Mouse (Mus musculus): ENCODE measurements around the gene Eps8. TPM values are rescaled to one million over a fixed set of nuclear protein-coding genes. Genes with fewer than 3 reads are reported as not detected.

The Eps8 gene
- total RNA-seq, 2 experiments from 2014 or later = 31.6 to 35.3 TPM

DNA sequence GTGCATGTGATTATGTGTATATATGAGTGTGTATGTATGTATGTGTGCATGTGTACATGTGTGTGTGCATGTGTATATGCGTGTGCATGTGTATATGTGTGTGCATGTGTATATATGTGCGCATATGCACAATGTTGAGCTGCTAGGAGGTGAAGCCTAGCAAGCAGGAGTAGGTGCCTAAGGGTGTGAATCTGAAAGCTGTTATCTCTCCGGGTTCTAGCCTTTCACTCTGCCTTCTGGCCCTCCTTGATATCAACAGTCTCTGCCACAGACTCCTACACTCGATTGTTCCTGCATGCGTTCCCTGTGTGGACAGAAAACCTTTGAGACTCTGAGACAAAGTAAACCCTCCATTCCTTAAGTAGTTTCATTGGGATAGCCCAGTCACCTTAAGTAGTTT lies 98.0 kb downstream of the Eps8 start:
- intact Hi-C loops (cut with DNase I) = no loop called here
- TF ChIP-seq CTCF (IDR thresholded peaks at IDR 0.05) = no peak
- H3K27ac ChIP-seq = no peak overlapping the region
- no peak overlapping the region for H3K4me3 ChIP-seq
- no peak for DNase-seq (ENCODE audit: extremely low spot score in 1 of 2, low spot score in 2 of 2)

DNA sequence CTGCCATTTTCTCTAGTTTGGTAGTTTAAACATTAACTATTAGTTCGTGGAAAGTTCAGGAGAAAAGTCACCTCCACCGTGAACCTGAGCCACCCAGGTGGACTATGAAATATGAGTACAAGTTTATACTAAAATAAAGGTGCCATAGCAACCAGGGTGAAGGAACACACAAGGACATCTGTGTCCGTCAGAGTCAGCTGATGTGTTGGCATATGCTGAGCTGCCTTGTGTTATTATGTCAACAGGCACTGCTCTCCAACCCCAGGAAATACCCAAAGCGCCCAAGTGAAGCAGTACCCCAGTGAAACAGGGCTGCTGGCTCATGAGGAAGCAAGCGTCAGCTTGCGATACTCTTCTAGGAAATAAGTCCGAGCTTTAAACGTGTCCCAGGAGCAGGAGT lies 104.5 kb downstream of the Eps8 start:
- Histone ChIP-seq H3K4me3 (no peak overlapping the region), H3K27ac (no peak overlapping the region)
- intact Hi-C loops (cut with DNase I) = no loop called here
- no peak for TF ChIP-seq CTCF (IDR thresholded peaks at IDR 0.05)
- no peak for DNase-seq (ENCODE audit: extremely low spot score in 1 of 2, low spot score in 2 of 2)

DNA sequence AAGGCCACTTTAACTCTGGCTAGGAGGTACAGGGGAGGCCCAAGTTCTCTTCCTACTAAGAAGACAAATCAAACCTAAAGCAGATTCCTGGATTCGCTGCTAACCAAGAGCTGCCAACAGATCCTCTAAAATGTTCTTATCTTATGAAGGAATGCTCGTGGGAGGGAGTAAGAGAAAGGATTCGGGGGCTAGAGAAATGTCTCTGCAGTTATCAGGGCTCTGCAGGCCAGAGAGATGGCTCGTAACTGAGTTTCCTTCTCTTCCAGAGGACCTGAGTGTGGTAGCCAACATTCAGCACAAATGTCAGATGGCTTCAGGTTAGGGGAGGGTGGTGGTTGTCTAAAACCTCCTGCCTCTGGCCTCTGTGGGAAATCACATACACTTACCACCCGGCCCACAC lies 106.1 kb downstream of the Eps8 start:
- H3K27ac ChIP-seq = no peak overlapping the region
- no peak overlapping the region for H3K4me3 ChIP-seq
- TF ChIP-seq CTCF (IDR thresholded peaks at IDR 0.05) = no peak
- intact Hi-C loops (cut with DNase I) = no loop called here
- no peak for DNase-seq (ENCODE audit: extremely low spot score in 1 of 2, low spot score in 2 of 2)

DNA sequence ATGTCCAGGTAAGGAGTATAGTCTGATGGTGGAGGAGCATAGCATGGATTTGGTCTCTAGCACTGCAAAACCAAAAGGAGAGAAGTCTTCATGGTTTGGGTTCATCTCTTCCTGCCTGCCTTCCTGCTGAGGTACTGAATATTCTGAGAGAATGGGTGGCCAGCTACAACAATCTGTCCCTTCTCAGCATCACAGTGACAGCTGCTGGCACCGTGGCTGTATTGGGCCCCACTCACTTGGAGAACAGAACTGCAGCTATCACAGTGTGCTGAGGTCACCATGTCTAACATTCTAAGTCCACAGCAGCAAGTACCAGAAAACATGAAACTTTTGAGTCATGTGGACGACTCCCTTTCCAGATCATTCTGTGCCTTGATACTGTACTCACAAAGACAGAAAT lies 107.1 kb downstream of the Eps8 start:
- no peak overlapping the region for H3K27ac ChIP-seq
- no peak for TF ChIP-seq CTCF (IDR thresholded peaks at IDR 0.05)
- DNase-seq (ENCODE audit: extremely low spot score in 1 of 2, low spot score in 2 of 2) = no peak
- intact Hi-C loops (cut with DNase I) = no loop called here
- H3K4me3 ChIP-seq = no peak overlapping the region

DNA sequence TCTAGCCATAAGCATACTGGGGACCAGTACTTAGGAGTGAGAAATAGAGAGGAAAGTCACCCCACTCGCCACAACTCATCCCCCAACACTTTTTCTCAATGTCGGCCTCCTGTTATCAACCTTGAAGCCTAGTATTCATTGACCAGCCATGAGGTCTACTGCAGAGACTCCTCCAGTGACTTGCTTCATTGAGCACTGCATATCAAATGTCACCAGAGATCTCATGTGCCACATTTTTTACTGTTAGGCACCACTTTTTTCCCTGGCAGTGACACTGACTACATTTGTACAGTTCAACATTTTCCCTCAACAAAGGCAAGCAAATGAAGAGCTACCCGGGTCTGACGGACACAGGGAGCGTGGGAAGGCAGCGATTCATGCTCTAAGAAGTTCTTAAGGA lies 108.6 kb downstream of the Eps8 start:
- no peak overlapping the region; the same call in 1 of the 2 replicates for H3K27ac ChIP-seq

DNA sequence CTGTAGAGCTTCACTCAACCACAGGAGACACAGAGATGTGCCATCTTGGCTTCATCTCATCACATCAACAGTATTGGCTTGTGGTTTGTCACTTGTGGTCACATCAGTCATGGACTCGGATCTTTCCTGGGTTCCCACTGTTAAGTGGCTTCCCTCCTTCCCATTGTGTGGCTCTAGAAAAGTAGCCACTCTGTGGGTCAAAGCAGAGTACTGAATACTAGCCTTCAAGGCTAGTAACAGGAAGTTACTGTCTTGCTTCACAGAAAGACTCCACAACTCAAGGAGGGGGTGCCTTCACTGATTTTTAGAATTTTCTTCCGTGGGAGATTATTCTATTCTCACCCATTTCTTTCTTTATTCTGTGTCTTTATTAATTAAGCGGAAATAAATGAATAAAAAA lies 109.3 kb downstream of the Eps8 start:
- no peak overlapping the region for H3K27ac ChIP-seq

More for the DNA sequence above, 108.6 kb downstream of the Eps8 start:
- no peak for TF ChIP-seq CTCF (IDR thresholded peaks at IDR 0.05)
- no peak for DNase-seq (ENCODE audit: extremely low spot score in 1 of 2, low spot score in 2 of 2)
- no peak overlapping the region for H3K4me3 ChIP-seq
- intact Hi-C loops (cut with DNase I) = no loop called here

DNA sequence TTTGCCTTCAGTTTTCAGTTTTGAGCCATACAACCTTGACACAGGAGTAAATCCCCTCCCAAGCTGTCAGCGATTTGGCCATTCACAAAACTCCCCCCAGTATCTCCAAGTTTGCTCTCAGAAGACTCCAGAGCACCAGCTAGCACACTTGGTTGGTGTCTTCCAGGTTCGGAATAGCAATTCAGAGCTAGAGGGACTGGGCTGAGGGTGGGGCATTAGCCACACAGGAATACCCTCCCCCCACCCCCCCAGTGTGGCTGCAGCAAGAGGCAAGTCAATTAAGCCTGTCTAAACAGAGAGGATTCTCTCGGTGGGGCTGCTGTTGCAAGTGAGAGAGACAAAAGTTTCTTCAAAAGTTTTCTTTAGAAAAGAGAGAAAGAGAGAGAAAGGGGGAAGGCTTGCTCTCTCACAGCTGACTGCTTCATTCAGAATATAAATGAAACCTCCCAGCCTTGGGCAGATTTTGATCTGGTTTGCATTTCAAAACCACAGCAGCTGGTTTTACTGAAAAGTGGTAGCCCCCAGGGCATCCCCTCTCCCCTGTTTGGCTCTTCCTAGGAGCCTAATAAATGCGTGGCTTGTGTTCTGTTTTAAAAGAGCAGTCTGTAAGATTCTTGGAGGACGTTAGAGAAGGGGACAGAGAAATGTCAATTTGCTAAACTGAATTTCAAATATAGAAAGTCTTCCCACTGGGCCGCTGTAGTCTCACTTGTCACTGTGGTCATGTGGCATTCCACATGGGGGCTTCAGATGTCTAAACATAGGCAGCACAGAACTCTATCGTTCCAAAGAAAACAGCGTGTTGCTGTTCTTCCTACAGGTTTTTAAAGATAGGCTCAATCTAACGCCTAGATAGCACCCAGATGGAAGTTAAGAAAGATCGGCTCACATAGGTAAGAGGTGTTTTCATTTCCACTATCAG lies 112.2 kb downstream of the Eps8 start:
- Histone ChIP-seq H3K27ac (no peak overlapping the region), H3K4me3 (no peak overlapping the region)
- no peak for DNase-seq (ENCODE audit: extremely low spot score in 1 of 2, low spot score in 2 of 2)
- intact Hi-C loops (cut with DNase I) = no loop called here
- TF ChIP-seq CTCF (IDR thresholded peaks at IDR 0.05) = no peak

More for the DNA sequence above, 109.3 kb downstream of the Eps8 start:
- DNase-seq (ENCODE audit: extremely low spot score in 1 of 2, low spot score in 2 of 2) = no peak
- no peak for TF ChIP-seq CTCF (IDR thresholded peaks at IDR 0.05)
- no peak overlapping the region for H3K4me3 ChIP-seq
- intact Hi-C loops (cut with DNase I) = no loop called here

DNA sequence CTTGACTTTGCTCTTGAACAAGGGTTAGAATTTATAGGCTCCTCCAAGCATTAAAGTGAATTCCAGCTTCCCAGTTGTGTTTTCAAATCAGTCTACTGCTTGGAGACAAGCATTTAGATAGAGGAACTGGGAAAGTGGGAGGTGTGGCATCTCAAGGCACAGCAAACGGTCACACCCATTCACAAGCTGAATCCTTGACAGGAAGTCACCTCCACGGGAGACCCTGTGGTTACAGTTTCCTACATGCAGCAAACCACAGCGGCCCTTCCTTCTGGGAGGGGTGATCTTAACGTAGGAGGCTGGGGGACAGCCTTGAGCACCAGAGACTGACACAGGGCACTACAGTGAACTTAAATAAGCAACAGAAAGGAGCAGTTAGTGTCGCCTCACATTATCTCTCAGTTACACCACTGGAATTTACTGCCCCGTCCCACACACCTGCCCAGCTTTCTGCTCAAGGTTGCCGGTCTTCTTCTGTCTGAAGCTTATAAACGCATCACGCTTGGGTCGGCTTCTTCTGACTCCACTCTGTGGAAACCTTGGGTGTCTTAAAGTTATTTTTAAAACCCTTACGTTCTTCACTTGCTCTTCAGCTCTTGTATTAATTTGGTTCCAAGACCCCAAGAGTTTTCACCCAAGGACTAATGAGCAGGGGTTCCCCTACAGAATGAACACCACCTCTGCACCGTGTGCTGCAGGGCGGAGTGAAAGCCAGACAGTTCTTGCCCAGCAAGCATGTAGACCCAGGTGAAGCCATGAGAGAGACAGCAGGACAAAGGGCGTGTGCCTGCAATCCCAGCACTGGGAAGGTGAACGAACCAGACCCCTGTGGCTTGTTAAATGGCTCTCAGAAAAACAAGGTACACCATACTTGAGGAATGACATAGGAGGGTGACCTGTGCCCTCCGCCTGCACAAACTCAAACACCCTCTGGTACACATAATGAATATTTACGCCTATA lies 113.2 kb downstream of the Eps8 start:
- no peak for DNase-seq (ENCODE audit: extremely low spot score in 1 of 2, low spot score in 2 of 2)
- no peak for TF ChIP-seq CTCF (IDR thresholded peaks at IDR 0.05)
- H3K4me3 ChIP-seq = no peak overlapping the region
- no peak overlapping the region for H3K27ac ChIP-seq
- intact Hi-C loops (cut with DNase I) = no loop called here

DNA sequence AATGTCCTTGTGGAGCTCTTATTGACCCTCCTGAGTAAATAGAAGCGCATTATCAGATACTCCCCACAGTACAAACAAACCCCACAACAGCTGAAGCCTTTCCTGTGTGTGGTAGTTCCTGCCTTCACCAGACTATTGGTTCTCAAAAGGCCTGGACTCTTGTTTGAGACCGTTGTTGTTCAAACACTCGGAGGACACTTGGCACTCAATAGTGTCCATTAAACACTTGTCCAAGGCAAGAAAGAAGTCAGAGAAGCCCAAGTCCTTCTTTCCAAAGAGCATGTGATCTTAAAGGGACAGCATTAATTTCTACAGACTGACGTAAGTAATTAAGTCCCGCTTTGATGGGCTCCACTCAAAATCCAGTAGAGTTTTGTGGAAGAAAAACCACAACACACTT lies 113.9 kb downstream of the Eps8 start:
- Histone ChIP-seq H3K27ac (no peak overlapping the region), H3K4me3 (no peak overlapping the region)
- intact Hi-C loops (cut with DNase I) = no loop called here
- DNase-seq (ENCODE audit: extremely low spot score in 1 of 2, low spot score in 2 of 2) = no peak
- TF ChIP-seq CTCF (IDR thresholded peaks at IDR 0.05) = no peak

DNA sequence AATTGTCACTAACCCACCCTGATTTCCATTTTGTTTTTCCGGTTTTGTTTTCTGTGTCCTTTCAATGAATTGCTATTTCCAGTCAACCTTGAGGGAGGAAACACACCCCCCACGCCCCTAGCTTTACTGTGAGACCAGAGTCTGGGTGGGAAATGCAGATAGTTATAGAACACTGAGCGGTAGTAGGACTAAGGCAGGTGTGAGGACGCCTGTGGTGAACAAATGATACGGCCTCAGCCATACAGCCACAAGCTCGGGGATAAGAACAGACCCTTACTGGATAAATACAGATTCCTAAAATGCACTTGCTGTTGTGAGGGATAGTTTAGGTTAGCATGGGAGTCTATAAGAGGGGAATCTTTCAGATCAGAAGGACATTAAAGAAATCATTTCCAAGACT lies 114.3 kb downstream of the Eps8 start:
- no peak for TF ChIP-seq CTCF (IDR thresholded peaks at IDR 0.05)
- no peak overlapping the region for H3K27ac ChIP-seq
- intact Hi-C loops (cut with DNase I) = no loop called here
- H3K4me3 ChIP-seq = no peak overlapping the region
- DNase-seq (ENCODE audit: extremely low spot score in 1 of 2, low spot score in 2 of 2) = no peak

DNA sequence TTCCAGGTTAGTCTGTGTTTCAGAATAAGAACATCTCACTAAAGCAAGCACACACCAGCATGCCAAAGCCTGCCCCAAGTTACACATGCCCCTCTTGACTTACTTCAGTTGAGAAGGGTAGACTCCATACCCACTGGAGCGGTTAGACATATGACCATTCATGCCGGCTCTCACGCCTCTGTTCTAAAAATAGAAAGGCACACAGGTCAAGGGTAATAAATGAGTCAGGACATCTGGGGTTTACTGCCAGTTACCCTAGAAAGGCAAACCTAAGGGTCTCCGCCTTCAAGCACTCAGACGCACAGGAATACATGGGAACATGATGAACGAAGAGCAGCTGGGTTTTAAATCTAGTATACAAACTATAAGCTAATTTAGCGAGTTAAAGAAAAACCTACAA lies 115.5 kb downstream of the Eps8 start:
- H3K27ac ChIP-seq = no peak overlapping the region
- H3K4me3 ChIP-seq = no peak overlapping the region
- intact Hi-C loops (cut with DNase I) = no loop called here
- no peak for DNase-seq (ENCODE audit: extremely low spot score in 1 of 2, low spot score in 2 of 2)
- TF ChIP-seq CTCF (IDR thresholded peaks at IDR 0.05) = no peak

DNA sequence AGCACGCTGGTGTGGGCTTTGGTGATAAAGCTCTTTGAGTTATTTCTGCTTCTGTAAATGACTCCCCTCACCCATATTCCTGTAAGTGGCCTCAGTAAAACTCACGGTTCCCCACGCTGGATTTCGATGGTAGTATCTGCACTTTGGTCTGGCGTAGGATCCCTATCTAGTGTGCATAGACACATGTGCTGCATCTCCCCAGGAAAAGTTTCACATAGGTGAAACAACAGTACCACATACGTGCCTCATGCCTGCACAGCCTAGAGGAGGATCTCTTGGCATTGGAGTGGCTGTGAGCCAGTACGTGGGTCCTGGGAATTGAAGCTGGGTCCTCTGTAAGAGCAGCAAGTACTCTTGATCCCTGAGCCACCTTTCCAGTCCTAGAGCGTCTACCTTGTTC lies 121.9 kb downstream of the Eps8 start:
- no peak for TF ChIP-seq CTCF (IDR thresholded peaks at IDR 0.05)
- no peak for DNase-seq (ENCODE audit: extremely low spot score in 1 of 2, low spot score in 2 of 2)
- intact Hi-C loops (cut with DNase I) = no loop called here
- no peak overlapping the region for H3K27ac ChIP-seq
- H3K4me3 ChIP-seq = no peak overlapping the region
